Mouse (Mus musculus): Measurements from ENCODE around the gene Lekr1. TPM values are rescaled to one million over a fixed set of nuclear protein-coding genes. Genes with fewer than 3 reads are reported as not detected.
A peak's percentile ranks its signal among the peaks of the same experiment; 100 is the strongest.

Lekr1 gene
- polyA plus RNA-seq, 1 experiment from 2014 or later, result 7.4 TPM

DNA sequence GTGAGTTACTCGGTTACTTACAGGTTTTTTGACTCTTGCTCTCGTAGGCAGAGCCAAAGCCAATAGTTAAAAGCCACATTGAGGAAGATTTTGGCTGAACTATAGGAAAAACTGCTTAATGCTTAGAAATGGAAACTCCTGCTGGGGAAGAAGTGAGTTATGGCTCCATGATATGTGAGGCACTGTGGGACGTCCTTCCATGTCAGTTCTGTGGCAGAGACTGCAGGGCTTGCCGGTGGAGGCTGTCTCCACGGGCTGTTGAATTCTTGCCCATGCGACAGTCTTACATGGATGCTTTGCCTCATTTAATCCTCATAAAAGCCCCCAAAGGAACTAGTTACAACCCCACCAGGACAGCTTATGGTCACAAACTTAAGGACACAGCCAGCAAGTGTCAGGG lies 148.9 kb downstream of the Lekr1 start:
- no peaks in the 10 kb centered on the region for H3K9me3 ChIP-seq
- no peak overlapping the region for H3K9ac ChIP-seq (replicated peaks)
- H3K4me1 ChIP-seq (replicated peaks), result peaks cover 3% of the 10 kb centered on the region
- no peaks in the 10 kb centered on the region for H3K36me3 ChIP-seq
- H3K27ac ChIP-seq, result no peak overlapping the region
- H3K27me3 ChIP-seq, result no peaks in the 10 kb centered on the region
- H3K4me2 ChIP-seq, result no peak overlapping the region
- no peak for ATAC-seq (ENCODE audit: insufficient number of reproducible peaks, insufficient read depth, low FRiP score, low TSS enrichment, low read depth)
- 80% methylated on average over 6 of the region's 6 CpGs for WGBS
- H3K4me3 ChIP-seq (replicated peaks), result no peak overlapping the region

DNA sequence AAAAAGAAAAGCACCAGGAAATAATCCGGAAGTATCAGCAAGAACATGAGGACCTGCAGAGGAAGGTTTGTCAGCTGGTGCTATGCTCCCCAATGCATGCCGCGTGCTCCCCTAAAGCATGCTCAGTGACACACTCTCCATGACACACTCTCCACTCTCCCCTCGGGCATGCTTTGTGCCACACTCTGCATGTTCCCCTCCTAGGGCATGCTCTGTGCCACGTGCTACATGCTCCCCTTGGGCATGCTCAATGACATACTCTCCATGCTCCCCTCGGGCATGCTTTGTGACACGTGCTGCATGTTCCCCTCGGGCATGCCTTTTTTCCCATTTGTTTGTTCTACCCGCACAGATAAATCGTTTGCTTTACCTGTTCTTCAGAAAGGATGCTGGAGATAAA lies 150.0 kb downstream of the Lekr1 start:
- Histone ChIP-seq H3K4me1 (replicated peaks) (peaks cover 7% of the 10 kb centered on the region), H3K9me3 (no peaks in the 10 kb centered on the region), H3K36me3 (no peaks in the 10 kb centered on the region), H3K4me3 (replicated peaks) (no peak overlapping the region), H3K27me3 (no peaks in the 10 kb centered on the region), H3K4me2 (no peak overlapping the region), H3K9ac (replicated peaks) (no peak overlapping the region), H3K27ac (no peak overlapping the region)
- WGBS, result 88% methylated on average over 10 of the region's 10 CpGs
- ATAC-seq (ENCODE audit: insufficient number of reproducible peaks, insufficient read depth, low FRiP score, low TSS enrichment, low read depth), result no peak

DNA sequence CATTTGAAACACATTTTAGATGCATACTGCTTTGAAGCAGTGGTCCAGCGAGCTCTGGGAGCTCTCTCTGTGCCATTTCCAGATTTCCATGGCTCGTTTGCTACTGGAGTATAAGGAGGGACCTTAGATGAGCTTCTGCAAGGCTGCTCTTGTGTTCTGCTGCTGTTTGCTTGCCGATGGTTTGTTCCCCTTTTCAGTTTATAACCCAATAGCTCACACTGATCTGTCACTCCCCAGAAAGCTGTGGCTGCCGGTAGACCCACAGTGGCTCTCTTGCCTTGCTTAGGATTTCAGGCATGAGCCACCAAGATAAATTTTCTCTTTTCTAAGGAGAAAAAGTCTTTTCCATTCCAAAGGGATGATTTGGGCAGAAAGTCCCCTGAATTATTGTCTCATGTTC lies 152.6 kb downstream of the Lekr1 start:
- no peak for ATAC-seq (ENCODE audit: insufficient number of reproducible peaks, insufficient read depth, low FRiP score, low TSS enrichment, low read depth)
- Histone ChIP-seq H3K9me3 (no peaks in the 10 kb centered on the region), H3K9ac (replicated peaks) (no peak overlapping the region)

GRCm38 (mm10) chr3:65819841-65820240 lies 153.8 kb downstream of the Lekr1 start:
- Histone ChIP-seq H3K27me3 (no peaks in the 10 kb centered on the region), H3K9ac (replicated peaks) (no peak overlapping the region), H3K4me1 (replicated peaks) (peaks cover 10% of the 10 kb centered on the region; the same call in 1 of the 2 replicates), H3K4me3 (replicated peaks) (no peak overlapping the region), H3K36me3 (no peaks in the 10 kb centered on the region), H3K9me3 (no peaks in the 10 kb centered on the region), H3K4me2 (no peak overlapping the region), H3K27ac (0 out of 2 replicates have a peak overlapping the region, but pooled peaks have one; percentile 5)
- 30% methylated on average over 6 of the region's 6 CpGs for WGBS
- ATAC-seq (ENCODE audit: insufficient number of reproducible peaks, insufficient read depth, low FRiP score, low TSS enrichment, low read depth), result no peak; the same call in 1 of the 2 replicates

More for the DNA sequence above, 152.6 kb downstream of the Lekr1 start:
- no peak overlapping the region for H3K4me3 ChIP-seq (replicated peaks)
- H3K4me2 ChIP-seq, result no peak overlapping the region
- no peak overlapping the region for H3K27ac ChIP-seq
- 74% methylated on average over 4 of the region's 4 CpGs for WGBS
- no peaks in the 10 kb centered on the region for H3K27me3 ChIP-seq
- H3K4me1 ChIP-seq (replicated peaks), result peaks cover 7% of the 10 kb centered on the region
- no peaks in the 10 kb centered on the region for H3K36me3 ChIP-seq

- no peak overlapping the region for H3K9ac ChIP-seq (replicated peaks)
- 0 out of 2 replicates have a peak, but pooled peaks cover under 1% of the 10 kb centered on the region for H3K27me3 ChIP-seq
- ATAC-seq (ENCODE audit: insufficient number of reproducible peaks, insufficient read depth, low FRiP score, low TSS enrichment, low read depth), result no peak
- no peaks in the 10 kb centered on the region for H3K36me3 ChIP-seq
- H3K4me3 ChIP-seq (replicated peaks), result no peak overlapping the region
- peaks cover 20% of the 10 kb centered on the region for H3K4me1 ChIP-seq (replicated peaks)
- H3K27ac ChIP-seq, result no peak overlapping the region
- WGBS, result 44% methylated on average over 3 of the region's 3 CpGs
- H3K4me2 ChIP-seq, result no peak overlapping the region
- H3K9me3 ChIP-seq, result no peaks in the 10 kb centered on the region
Measured at GRCm38 (mm10) chr3:65824886-65825285, 158.9 kb downstream of the Lekr1 start.

DNA sequence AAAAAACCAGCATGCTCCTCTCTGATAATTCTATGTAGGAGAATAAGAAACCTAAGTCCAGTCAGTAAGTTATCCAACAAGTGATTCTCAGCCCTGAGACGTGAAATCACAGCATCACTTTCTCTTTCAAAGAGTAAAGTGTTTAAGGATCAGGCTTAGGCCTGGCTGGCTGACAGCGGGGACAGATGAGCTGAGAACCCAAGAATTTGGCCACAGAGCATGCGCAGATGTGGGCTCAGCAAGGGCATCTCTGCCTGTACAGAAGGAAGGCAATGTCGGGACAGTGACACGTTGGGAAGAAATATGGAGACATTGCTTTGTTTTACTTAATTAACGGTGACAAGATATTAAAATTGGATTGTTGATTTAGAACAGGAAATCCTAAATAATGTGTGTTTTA lies 160.7 kb downstream of the Lekr1 start:
- no peak for ATAC-seq (ENCODE audit: insufficient number of reproducible peaks, insufficient read depth, low FRiP score, low TSS enrichment, low read depth)
- H3K9ac ChIP-seq (replicated peaks), result no peak overlapping the region
- peaks cover 25% of the 10 kb centered on the region for H3K4me1 ChIP-seq (replicated peaks)

DNA sequence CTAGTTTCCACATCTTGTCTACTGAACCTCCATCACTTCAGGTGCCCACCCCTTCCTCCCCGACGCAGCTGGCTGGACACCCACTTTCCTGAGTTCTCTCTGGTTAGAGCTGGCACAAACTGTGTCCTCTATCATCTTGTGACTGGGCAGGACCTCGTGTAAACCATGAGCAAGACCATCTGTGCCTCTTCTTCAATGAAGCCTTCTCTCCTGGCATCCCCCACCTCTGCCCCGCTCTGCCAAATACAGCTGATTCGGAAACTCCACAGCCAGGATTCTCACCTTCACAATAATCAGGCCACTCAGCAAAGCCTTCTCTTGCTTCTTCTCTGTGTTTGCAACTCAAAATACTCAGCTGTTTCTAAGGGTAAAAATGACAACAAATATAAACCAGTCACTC lies 161.4 kb downstream of the Lekr1 start:
- Histone ChIP-seq H3K27ac (no peak overlapping the region), H3K36me3 (no peaks in the 10 kb centered on the region), H3K27me3 (peaks cover 10% of the 10 kb centered on the region; the same call in 1 of the 2 replicates), H3K4me2 (no peak overlapping the region), H3K4me3 (replicated peaks) (no peak overlapping the region), H3K9ac (replicated peaks) (no peak overlapping the region), H3K9me3 (no peaks in the 10 kb centered on the region), H3K4me1 (replicated peaks) (peaks cover 25% of the 10 kb centered on the region)
- WGBS, result 82% methylated on average over 5 of the region's 5 CpGs
- ATAC-seq (ENCODE audit: insufficient number of reproducible peaks, insufficient read depth, low FRiP score, low TSS enrichment, low read depth), result no peak

More for the DNA sequence above, 160.7 kb downstream of the Lekr1 start:
- no peak overlapping the region for H3K27ac ChIP-seq
- H3K4me2 ChIP-seq, result no peak overlapping the region
- no peak overlapping the region for H3K4me3 ChIP-seq (replicated peaks)
- no peaks in the 10 kb centered on the region for H3K9me3 ChIP-seq
- H3K27me3 ChIP-seq, result peaks cover 10% of the 10 kb centered on the region; the same call in 1 of the 2 replicates
- 77% methylated on average over 6 of the region's 6 CpGs for WGBS
- no peaks in the 10 kb centered on the region for H3K36me3 ChIP-seq

GRCm38 (mm10) chr3:65828020-65828419 lies 162.0 kb downstream of the Lekr1 start:
- H3K9ac ChIP-seq (replicated peaks), result no peak overlapping the region
- WGBS, result 87% methylated on average over 3 of the region's 3 CpGs

GRCm38 (mm10) chr3:65829230-65829629 lies 163.2 kb downstream of the Lekr1 start:
- H3K27me3 ChIP-seq, result peaks cover 12% of the 10 kb centered on the region; the same call in 1 of the 2 replicates
- 30% methylated on average over 6 of the region's 7 CpGs for WGBS
- H3K27ac ChIP-seq, result no peak overlapping the region
- H3K9ac ChIP-seq (replicated peaks), result no peak overlapping the region
- no peaks in the 10 kb centered on the region for H3K9me3 ChIP-seq
- no peaks in the 10 kb centered on the region for H3K36me3 ChIP-seq
- no peak overlapping the region for H3K4me3 ChIP-seq (replicated peaks)
- no peak for ATAC-seq (ENCODE audit: insufficient number of reproducible peaks, insufficient read depth, low FRiP score, low TSS enrichment, low read depth)
- H3K4me2 ChIP-seq, result no peak overlapping the region
- peaks cover 25% of the 10 kb centered on the region for H3K4me1 ChIP-seq (replicated peaks)

More at GRCm38 (mm10) chr3:65828020-65828419, 162.0 kb downstream of the Lekr1 start:
- H3K36me3 ChIP-seq, result no peaks in the 10 kb centered on the region
- H3K27ac ChIP-seq, result no peak overlapping the region
- no peak for ATAC-seq (ENCODE audit: insufficient number of reproducible peaks, insufficient read depth, low FRiP score, low TSS enrichment, low read depth)
- H3K4me3 ChIP-seq (replicated peaks), result no peak overlapping the region
- H3K27me3 ChIP-seq, result peaks cover 10% of the 10 kb centered on the region; the same call in 1 of the 2 replicates
- H3K4me1 ChIP-seq (replicated peaks), result peaks cover 25% of the 10 kb centered on the region
- no peak overlapping the region for H3K4me2 ChIP-seq
- no peaks in the 10 kb centered on the region for H3K9me3 ChIP-seq

GRCm38 (mm10) chr3:65829943-65830483 lies 164.0 kb downstream of the Lekr1 start:
- 31% methylated on average over 7 of the region's 7 CpGs for WGBS
- peaks cover 12% of the 10 kb centered on the region; the same call in 1 of the 2 replicates for H3K27me3 ChIP-seq

DNA sequence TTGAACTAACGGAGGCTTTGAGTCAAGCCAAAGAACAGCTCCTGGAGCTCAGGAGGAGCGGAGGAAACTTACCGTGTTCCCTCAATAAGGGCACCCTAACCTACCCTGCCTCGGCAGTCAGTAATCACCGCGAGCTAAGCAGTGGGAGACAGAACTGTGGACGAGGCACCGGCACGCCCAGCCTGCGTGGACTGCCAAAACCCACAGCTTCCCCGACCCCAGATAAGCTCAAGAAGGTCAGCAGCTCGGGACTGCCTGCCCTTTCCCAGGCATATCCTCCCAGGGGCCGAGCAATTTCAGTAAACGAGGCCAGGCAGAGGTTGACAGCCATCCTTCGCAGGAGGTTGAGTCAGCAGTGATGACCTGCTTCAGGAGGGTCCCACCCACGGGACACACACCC lies 164.8 kb downstream of the Lekr1 start:
- WGBS, result 25% methylated on average over 16 of the region's 16 CpGs
- H3K9ac ChIP-seq (replicated peaks), result no peak overlapping the region
- H3K9me3 ChIP-seq, result no peaks in the 10 kb centered on the region
- ATAC-seq (ENCODE audit: insufficient number of reproducible peaks, insufficient read depth, low FRiP score, low TSS enrichment, low read depth), result no peak
- H3K27ac ChIP-seq, result no peak overlapping the region
- H3K4me3 ChIP-seq (replicated peaks), result no peak overlapping the region
- peak overlapping the region; percentile 31 for H3K4me2 ChIP-seq
- no peaks in the 10 kb centered on the region for H3K36me3 ChIP-seq
- H3K4me1 ChIP-seq (replicated peaks), result peaks cover 13% of the 10 kb centered on the region
- peaks cover 12% of the 10 kb centered on the region; the same call in 1 of the 2 replicates for H3K27me3 ChIP-seq

More at GRCm38 (mm10) chr3:65829943-65830483, 164.0 kb downstream of the Lekr1 start:
- ATAC-seq (ENCODE audit: insufficient number of reproducible peaks, insufficient read depth, low FRiP score, low TSS enrichment, low read depth), result no peak
- Histone ChIP-seq H3K27ac (no peak overlapping the region), H3K4me2 (no peak overlapping the region), H3K4me1 (replicated peaks) (peaks cover 20% of the 10 kb centered on the region), H3K4me3 (replicated peaks) (no peak overlapping the region), H3K36me3 (no peaks in the 10 kb centered on the region), H3K9me3 (no peaks in the 10 kb centered on the region), H3K9ac (replicated peaks) (no peak overlapping the region)

- peaks cover 12% of the 10 kb centered on the region; the same call in 1 of the 2 replicates for H3K27me3 ChIP-seq
- H3K36me3 ChIP-seq, result no peaks in the 10 kb centered on the region
- H3K9ac ChIP-seq (replicated peaks), result no peak overlapping the region
- H3K4me3 ChIP-seq (replicated peaks), result no peak overlapping the region
- ATAC-seq (ENCODE audit: insufficient number of reproducible peaks, insufficient read depth, low FRiP score, low TSS enrichment, low read depth), result no peak
- H3K27ac ChIP-seq, result no peak overlapping the region
- peaks cover 12% of the 10 kb centered on the region for H3K4me1 ChIP-seq (replicated peaks)
- no peaks in the 10 kb centered on the region for H3K9me3 ChIP-seq
- H3K4me2 ChIP-seq, result no peak overlapping the region
- WGBS, result 19% methylated on average over 7 of the region's 7 CpGs
Measured at GRCm38 (mm10) chr3:65832398-65832797, 166.4 kb downstream of the Lekr1 start.
